In genomic region chr2:118941341-118941740, GRCm38 (mm10) we compare ENCODE assay signal across 23 mouse cellular contexts.
"Had no signal": no experiment of that assay in that cellular context is flagged by ENCODE, and none has a peak within 500 bp of the region (broad histone marks: within the 10 kb centered on the region; RNA-seq: fewer than 3 reads in every experiment).

No protein-coding gene starts in this region.

- H3K9me3 ChIP-seq: heart, embryonic 10.5 days; heart, embryonic 12.5 days; intestine, embryonic 15.5 days; limb, embryonic 13.5 days; limb, embryonic 15.5 days had no signal

- DNase-seq: gastrocnemius, adult 2 months; gastrocnemius, postnatal 10 days; gastrocnemius, postnatal 25 days; heart, adult 18-20 months; heart, postnatal 10 days; heart, postnatal 4 days; kidney, adult 18-20 months; kidney, adult 8-10 months; kidney, postnatal 10 days; kidney, postnatal 25 days; kidney, postnatal 4 days; layer of hippocampus, adult 9-11 months; layer of hippocampus, postnatal 36 days; left cerebral cortex, postnatal 4 days had no signal

- H3K4me3 ChIP-seq: gastrocnemius, adult 2 months; heart, embryonic 10.5 days; heart, embryonic 12.5 days; intestine, embryonic 15.5 days; limb, embryonic 13.5 days; limb, embryonic 15.5 days had no signal

- H3K9ac ChIP-seq: heart, embryonic 12.5 days; hindbrain, embryonic 14.5 days; intestine, embryonic 15.5 days; limb, embryonic 13.5 days; limb, embryonic 15.5 days had no signal

- H3K4me1 ChIP-seq: heart, embryonic 10.5 days; intestine, embryonic 15.5 days had no signal

- H3K27ac ChIP-seq: gastrocnemius, adult 2 months; heart, embryonic 10.5 days; hindbrain, embryonic 14.5 days; intestine, embryonic 15.5 days; limb, embryonic 13.5 days; limb, embryonic 15.5 days had no signal

- H3K4me2 ChIP-seq: heart, embryonic 12.5 days; hindbrain, embryonic 14.5 days; intestine, embryonic 15.5 days; limb, embryonic 13.5 days; limb, embryonic 15.5 days had no signal

- ATAC-seq: hindbrain, embryonic 16.5 days; inflammation-experienced regulatory T-cells, adult 6 months; intestine, embryonic 15.5 days; intestine, postnatal 0 days had no signal

- H3K36me3 ChIP-seq: heart, embryonic 10.5 days; heart, embryonic 12.5 days; intestine, embryonic 15.5 days; limb, embryonic 13.5 days; limb, embryonic 15.5 days had no signal

- H3K27me3 ChIP-seq: intestine, embryonic 15.5 days; limb, embryonic 13.5 days; limb, embryonic 15.5 days had no signal
